Mouse (Mus musculus): ENCODE results near the gene Wdfy2. TPM values are rescaled to one million over a fixed set of nuclear protein-coding genes. Genes with fewer than 3 reads are reported as not detected.
A peak's percentile ranks its signal among the peaks of the same experiment; 100 is the strongest.

Wdfy2 gene
- polyA plus RNA-seq, 2 experiments: 10.9 to 12.8 TPM

- Histone ChIP-seq H3K36me3 (ENCODE audit: control insufficient read depth, insufficient read depth, low read length) (no peaks in the 10 kb centered on the region), H3K27me3 (ENCODE audit: control insufficient read depth, insufficient read depth, low read length) (no peaks in the 10 kb centered on the region), H3K9me3 (ENCODE audit: control insufficient read depth, low read length) (peaks cover 6% of the 10 kb centered on the region; the same call in 1 of the 2 replicates), H3K27ac (replicated peaks; ENCODE audit: low read depth, low read length) (no peak overlapping the region), H3K4me2 (replicated peaks; ENCODE audit: low read depth, low read length, severe bottlenecking) (no peak overlapping the region), H3K4me3 (replicated peaks; ENCODE audit: low read length) (no peak overlapping the region), H3K9ac (ENCODE audit: low read depth, low read length, severe bottlenecking) (no peak overlapping the region), H3K4me1 (ENCODE audit: control insufficient read depth, insufficient read depth, low read length) (peaks cover 12% of the 10 kb centered on the region; the same call in 1 of the 2 replicates)
- TF ChIP-seq POLR2A (IDR thresholded peaks at IDR 0.05; ENCODE audit: borderline replicate concordance, extremely low read depth, insufficient read depth, insufficient read length): no peak
- WGBS: 79% methylated on average over 3 of the region's 3 CpGs
- ATAC-seq (ENCODE audit: low FRiP score, low read depth) (no peak), DNase-seq (ENCODE audit: low spot score) (no peak)
Measured at GRCm38 (mm10) chr14:62852840-62853239, 15.4 kb downstream of the Wdfy2 start.

GRCm38 (mm10) chr14:62855077-62855835 is 17.8 kb downstream of the Wdfy2 start:
- TF ChIP-seq POLR2A (IDR thresholded peaks at IDR 0.05; ENCODE audit: borderline replicate concordance, extremely low read depth, insufficient read depth, insufficient read length): no peak
- Histone ChIP-seq H3K4me3 (replicated peaks; ENCODE audit: low read length) (no peak overlapping the region), H3K4me2 (replicated peaks; ENCODE audit: low read depth, low read length, severe bottlenecking) (no peak overlapping the region), H3K27ac (replicated peaks; ENCODE audit: low read depth, low read length) (peak overlapping the region; percentile 19; the same call in 1 of the 2 replicates), H3K36me3 (ENCODE audit: control insufficient read depth, insufficient read depth, low read length) (no peaks in the 10 kb centered on the region), H3K9me3 (ENCODE audit: control insufficient read depth, low read length) (no peaks in the 10 kb centered on the region), H3K9ac (ENCODE audit: low read depth, low read length, severe bottlenecking) (no peak overlapping the region), H3K27me3 (ENCODE audit: control insufficient read depth, insufficient read depth, low read length) (no peaks in the 10 kb centered on the region), H3K4me1 (ENCODE audit: control insufficient read depth, insufficient read depth, low read length) (peaks cover 12% of the 10 kb centered on the region; the same call in 1 of the 2 replicates)
- ATAC-seq (ENCODE audit: low FRiP score, low read depth): no peak
- WGBS: 75% methylated on average over 18 of the region's 18 CpGs
- no peak for DNase-seq (ENCODE audit: low spot score)

GRCm38 (mm10) chr14:62855863-62856262 is 18.4 kb downstream of the Wdfy2 start:
- TF ChIP-seq POLR2A (IDR thresholded peaks at IDR 0.05; ENCODE audit: borderline replicate concordance, extremely low read depth, insufficient read depth, insufficient read length): no peak
- peaks cover 12% of the 10 kb centered on the region; the same call in 1 of the 2 replicates for H3K4me1 ChIP-seq (ENCODE audit: control insufficient read depth, insufficient read depth, low read length)
- no peak overlapping the region for H3K4me2 ChIP-seq (replicated peaks; ENCODE audit: low read depth, low read length, severe bottlenecking)
- no peaks in the 10 kb centered on the region for H3K9me3 ChIP-seq (ENCODE audit: control insufficient read depth, low read length)
- 52% methylated on average over 3 of the region's 3 CpGs for WGBS
- H3K27me3 ChIP-seq (ENCODE audit: control insufficient read depth, insufficient read depth, low read length): no peaks in the 10 kb centered on the region
- peak overlapping the region; percentile 19; the same call in 1 of the 2 replicates for H3K27ac ChIP-seq (replicated peaks; ENCODE audit: low read depth, low read length)
- no peak overlapping the region for H3K9ac ChIP-seq (ENCODE audit: low read depth, low read length, severe bottlenecking)
- DNase-seq (ENCODE audit: low spot score) (no peak), ATAC-seq (ENCODE audit: low FRiP score, low read depth) (no peak)
- H3K36me3 ChIP-seq (ENCODE audit: control insufficient read depth, insufficient read depth, low read length): no peaks in the 10 kb centered on the region
- H3K4me3 ChIP-seq (replicated peaks; ENCODE audit: low read length): no peak overlapping the region

GRCm38 (mm10) chr14:62856490-62856889 is 19.0 kb downstream of the Wdfy2 start:
- H3K27me3 ChIP-seq (ENCODE audit: control insufficient read depth, insufficient read depth, low read length): no peaks in the 10 kb centered on the region
- H3K36me3 ChIP-seq (ENCODE audit: control insufficient read depth, insufficient read depth, low read length): no peaks in the 10 kb centered on the region
- no peak for ATAC-seq (ENCODE audit: low FRiP score, low read depth)
- H3K27ac ChIP-seq (replicated peaks; ENCODE audit: low read depth, low read length): no peak overlapping the region
- peaks cover 12% of the 10 kb centered on the region; the same call in 1 of the 2 replicates for H3K4me1 ChIP-seq (ENCODE audit: control insufficient read depth, insufficient read depth, low read length)
- no peak for TF ChIP-seq POLR2A (IDR thresholded peaks at IDR 0.05; ENCODE audit: borderline replicate concordance, extremely low read depth, insufficient read depth, insufficient read length)
- no peak for DNase-seq (ENCODE audit: low spot score)
- H3K4me3 ChIP-seq (replicated peaks; ENCODE audit: low read length): no peak overlapping the region
- no peak overlapping the region for H3K4me2 ChIP-seq (replicated peaks; ENCODE audit: low read depth, low read length, severe bottlenecking)
- H3K9ac ChIP-seq (ENCODE audit: low read depth, low read length, severe bottlenecking): no peak overlapping the region
- H3K9me3 ChIP-seq (ENCODE audit: control insufficient read depth, low read length): no peaks in the 10 kb centered on the region
- 87% methylated on average over 5 of the region's 5 CpGs for WGBS

- no peak overlapping the region for H3K27ac ChIP-seq (replicated peaks; ENCODE audit: low read depth, low read length)
- no peak overlapping the region for H3K4me3 ChIP-seq (replicated peaks; ENCODE audit: low read length)
- H3K9me3 ChIP-seq (ENCODE audit: control insufficient read depth, low read length): no peaks in the 10 kb centered on the region
- DNase-seq (ENCODE audit: low spot score) (no peak), ATAC-seq (ENCODE audit: low FRiP score, low read depth) (no peak)
- H3K4me2 ChIP-seq (replicated peaks; ENCODE audit: low read depth, low read length, severe bottlenecking): no peak overlapping the region
- no peak overlapping the region for H3K9ac ChIP-seq (ENCODE audit: low read depth, low read length, severe bottlenecking)
- H3K27me3 ChIP-seq (ENCODE audit: control insufficient read depth, insufficient read depth, low read length): no peaks in the 10 kb centered on the region
- H3K4me1 ChIP-seq (ENCODE audit: control insufficient read depth, insufficient read depth, low read length): peaks cover 12% of the 10 kb centered on the region; the same call in 1 of the 2 replicates
- no peaks in the 10 kb centered on the region for H3K36me3 ChIP-seq (ENCODE audit: control insufficient read depth, insufficient read depth, low read length)
- 63% methylated on average over 4 of the region's 4 CpGs for WGBS
- TF ChIP-seq POLR2A (IDR thresholded peaks at IDR 0.05; ENCODE audit: borderline replicate concordance, extremely low read depth, insufficient read depth, insufficient read length): no peak
Measured at GRCm38 (mm10) chr14:62857879-62858278, 20.4 kb downstream of the Wdfy2 start.

Measured in limb, embryonic 14.5 days (tissue).